Mouse (Mus musculus) heart, embryonic 14.5 days (tissue): ENCODE measurements around the gene Ttyh2. TPM values are rescaled to one million over a fixed set of nuclear protein-coding genes. Genes with fewer than 3 reads are reported as not detected.

Experiments
- ATAC-seq: fragments of 200-750 bp; cut with Nextera tagmentation; 2 replicates; pipeline ENCODE4 v1.8.0; 2017; ENCODE audit warnings: low read depth, moderate TSS enrichment; ENCODE audit not compliant: insufficient number of reproducible peaks, insufficient read depth, low FRiP score
- H3K27ac ChIP-seq, 2 experiments: fragments of 200-500 bp in 1 of 2; fragments of 300-500 bp in 1 of 2; sonication (generic) in 1 of 2; replicated peaks in 1 of 2; 2 replicates each; pipeline ENCODE4 v1.5.1; 2012 to 2014; ENCODE audit warnings: low read depth in 2 of 2, low read length in 2 of 2, control low read depth in 1 of 2, mild to moderate bottlenecking in 1 of 2, mixed read lengths in 1 of 2; ENCODE audit not compliant: control insufficient read depth in 1 of 2, insufficient read depth in 1 of 2
- H3K27me3 ChIP-seq: fragments of 300-500 bp; sonication (generic); 2 replicates; pipeline ENCODE4 v1.6.1; 2014; ENCODE audit warnings: mild to moderate bottlenecking, low read length, control low read depth; ENCODE audit not compliant: control insufficient read depth, insufficient read depth
- H3K36me3 ChIP-seq: fragments of 300-500 bp; sonication (generic); 2 replicates; pipeline ENCODE4 v1.6.1; 2014; ENCODE audit warnings: mild to moderate bottlenecking, control low read depth, low read length, mixed read lengths; ENCODE audit not compliant: control insufficient read depth, insufficient read depth
- H3K4me1 ChIP-seq, 2 experiments: fragments of 200-500 bp in 1 of 2; fragments of 300-500 bp in 1 of 2; sonication (generic) in 1 of 2; 2 replicates each; pipeline ENCODE4 v1.6.1; 2012 to 2014; ENCODE audit warnings: low read length in 2 of 2, control low read depth in 1 of 2, mixed read lengths in 1 of 2; ENCODE audit not compliant: control insufficient read depth in 2 of 2, insufficient read depth in 2 of 2
- H3K4me2 ChIP-seq: fragments of 300-500 bp; sonication (generic); 2 replicates; pipeline ENCODE4 v1.6.1; 2014; ENCODE audit warnings: mild to moderate bottlenecking, low read length
- H3K4me3 ChIP-seq, 2 experiments: fragments of 200-500 bp in 1 of 2; fragments of 300-500 bp in 1 of 2; sonication (generic) in 1 of 2; 2 replicates each; pipeline ENCODE4 v1.5.1; 2012 to 2014; ENCODE audit warnings: low read length in 2 of 2, mild to moderate bottlenecking in 2 of 2, control low read depth in 1 of 2, low read depth in 1 of 2, moderate library complexity in 1 of 2; ENCODE audit not compliant: control insufficient read depth in 1 of 2, insufficient read depth in 1 of 2
- H3K9ac ChIP-seq: fragments of 300-500 bp; sonication (generic); 2 replicates; pipeline ENCODE4 v1.6.1; 2014; ENCODE audit warnings: mild to moderate bottlenecking, low read length
- H3K9me3 ChIP-seq: fragments of 300-500 bp; sonication (generic); 2 replicates; pipeline ENCODE4 v1.6.1; 2016; ENCODE audit warnings: low read length, control low read depth; ENCODE audit not compliant: control insufficient read depth
- WGBS: fragments of 180-500 bp; shearing (Covaris S2); extraction: QIAGEN DNeasy Blood & Tissue Kit; methylation state at CpG from one replicate; pipeline ENCODE4 v1.1.7; 2014; 5-methylcytosine and 5-hydroxymethylcytosine counted together
- polyA plus RNA-seq: library from polyadenylated mRNA; unstranded; fragments of >200 nt; fragmentation: Nextera tagmentation; extraction: Ambion mirVana; gene quantifications from 2 replicates; pipeline ENCODE4 v1.2.1, GENCODE M21; 2014

Gene Ttyh2
- polyA plus RNA-seq, 1 experiment from 2014 or later, result 7.9 TPM

DNA sequence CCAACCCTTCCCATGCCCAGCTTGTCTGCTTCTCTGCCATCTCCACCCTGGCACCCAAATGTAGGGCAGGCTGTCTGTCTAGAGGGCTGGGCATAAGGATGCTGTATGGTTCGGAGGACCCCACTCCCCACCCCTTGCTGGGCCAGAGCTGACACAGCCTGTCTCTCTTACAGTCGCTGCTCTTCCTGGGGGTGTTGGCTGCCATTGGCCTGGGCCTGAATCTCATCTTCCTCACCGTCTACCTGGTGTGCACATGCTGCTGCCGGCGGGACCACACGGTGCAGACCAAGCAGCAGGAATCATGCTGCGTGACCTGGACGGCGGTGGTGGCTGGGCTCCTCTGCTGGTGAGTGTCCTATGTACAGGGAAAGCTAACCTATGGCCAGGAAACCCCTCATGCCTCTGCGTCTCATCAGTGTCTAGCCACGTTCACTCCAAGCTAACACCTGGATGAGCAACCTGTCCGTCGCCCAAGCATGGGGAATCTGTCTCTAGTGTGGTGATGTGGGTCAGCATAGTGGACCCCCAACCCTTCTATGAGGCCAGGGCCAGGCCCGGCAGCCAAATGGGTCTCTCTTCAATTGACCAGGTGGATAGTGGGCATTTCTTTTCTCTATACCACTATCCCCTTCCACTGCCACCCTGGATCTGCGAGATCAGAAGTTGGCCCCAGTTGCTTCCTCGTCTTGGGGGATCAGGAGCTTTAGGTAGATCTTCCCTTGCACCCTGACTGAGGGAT lies 11.2 kb downstream of the Ttyh2 start:
- WGBS, result 89% methylated on average over 16 of the region's 16 CpGs
- H3K9ac ChIP-seq, result no peak overlapping the region
- H3K4me1 ChIP-seq, result peaks cover 11 to 14% of the 10 kb centered on the region in 2 experiments
- no peak overlapping the region for H3K27ac ChIP-seq
- no peaks in the 10 kb centered on the region for H3K9me3 ChIP-seq
- no peak overlapping the region for H3K4me2 ChIP-seq
- no peaks in the 10 kb centered on the region for H3K27me3 ChIP-seq
- H3K36me3 ChIP-seq, result no peaks in the 10 kb centered on the region
- H3K4me3 ChIP-seq, result no peak overlapping the region
- no peak for ATAC-seq

DNA sequence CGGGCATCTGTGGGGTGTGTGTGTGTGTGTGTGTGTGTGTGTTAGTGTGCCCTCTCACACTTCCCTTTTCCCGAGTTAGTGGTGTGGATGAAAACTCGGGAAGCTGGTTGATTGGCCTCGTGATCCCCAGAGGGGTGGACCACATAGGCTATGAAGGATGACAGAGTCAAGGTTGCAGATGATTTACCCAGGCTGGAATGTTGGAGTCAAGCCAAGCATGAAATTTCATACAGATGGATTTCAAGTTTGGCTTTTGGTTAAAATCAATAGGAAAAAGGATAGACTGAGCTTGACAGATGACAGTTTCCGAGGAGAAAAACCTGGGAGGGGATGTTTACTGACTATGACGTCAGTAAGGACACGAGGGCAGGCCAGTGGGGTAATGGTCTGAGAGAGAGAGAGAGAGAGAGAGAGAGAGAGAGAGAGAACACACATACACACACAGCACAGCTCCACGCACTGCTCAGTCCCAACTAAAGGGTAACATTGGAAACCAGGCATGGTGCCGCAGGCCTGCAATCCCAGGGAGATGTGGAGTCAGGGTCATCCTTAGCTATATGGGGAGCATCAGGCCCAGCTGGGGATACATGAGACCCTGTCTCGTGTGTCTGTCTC lies 12.4 kb downstream of the Ttyh2 start:
- H3K36me3 ChIP-seq, result no peaks in the 10 kb centered on the region
- ATAC-seq, result no peak
- H3K4me2 ChIP-seq, result no peak overlapping the region
- H3K27ac ChIP-seq, result no peak overlapping the region
- no peak overlapping the region for H3K4me3 ChIP-seq
- H3K9ac ChIP-seq, result no peak overlapping the region
- peaks cover 11 to 14% of the 10 kb centered on the region in 2 experiments for H3K4me1 ChIP-seq
- H3K27me3 ChIP-seq, result no peaks in the 10 kb centered on the region
- H3K9me3 ChIP-seq, result no peaks in the 10 kb centered on the region
- WGBS, result 55% methylated on average over 10 of the region's 10 CpGs

DNA sequence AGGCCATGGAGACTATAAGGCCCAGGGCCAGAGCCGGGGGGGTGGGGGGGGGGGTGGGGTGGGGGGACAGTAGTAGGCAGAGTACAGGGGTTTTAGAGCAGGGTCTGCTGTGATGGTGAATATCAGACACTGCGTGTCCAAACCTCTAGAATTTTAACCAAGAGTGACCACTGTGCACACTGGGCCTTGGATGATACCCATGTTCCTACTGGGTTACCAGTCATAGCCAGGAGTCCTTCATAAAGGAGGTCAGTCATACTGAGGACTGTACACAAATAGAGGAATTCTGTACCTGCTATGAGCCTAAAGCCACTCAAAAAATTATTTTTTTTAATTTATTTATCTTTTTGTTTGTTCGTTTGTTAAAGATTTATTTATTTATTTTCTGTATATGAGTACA lies 13.5 kb downstream of the Ttyh2 start:
- no peaks in the 10 kb centered on the region for H3K9me3 ChIP-seq
- H3K27ac ChIP-seq, result no peak overlapping the region
- no peak overlapping the region for H3K4me2 ChIP-seq
- WGBS, result 80% methylated on average over 3 of the region's 3 CpGs
- H3K4me1 ChIP-seq, result peaks cover 11 to 14% of the 10 kb centered on the region in 2 experiments
- no peaks in the 10 kb centered on the region for H3K36me3 ChIP-seq
- no peak overlapping the region for H3K9ac ChIP-seq
- no peaks in the 10 kb centered on the region for H3K27me3 ChIP-seq
- no peak overlapping the region for H3K4me3 ChIP-seq
- no peak for ATAC-seq

DNA sequence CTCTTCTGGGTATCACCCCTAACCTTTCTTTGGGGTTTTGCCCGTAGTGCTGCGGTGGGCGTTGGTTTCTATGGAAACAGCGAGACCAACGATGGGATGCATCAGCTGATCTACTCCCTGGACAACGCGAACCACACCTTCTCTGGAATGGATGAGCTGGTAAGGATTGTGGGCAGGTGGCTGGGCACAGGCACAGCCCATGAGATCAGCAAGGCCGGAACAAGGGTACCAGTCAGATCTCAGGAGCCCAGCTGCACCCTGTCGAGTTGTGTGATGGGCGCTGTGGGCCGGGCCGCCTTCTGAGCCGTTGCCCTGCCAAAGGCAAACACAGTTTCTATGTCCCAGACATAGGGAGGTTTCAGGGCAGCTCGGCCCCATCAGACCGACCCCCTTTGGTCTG lies 15.0 kb downstream of the Ttyh2 start:
- H3K4me3 ChIP-seq, result no peak overlapping the region
- H3K4me1 ChIP-seq, result peaks cover 0 to 3% of the 10 kb centered on the region in 2 experiments; a peak in 2 of 4 replicates
- no peak overlapping the region for H3K27ac ChIP-seq
- no peak overlapping the region for H3K9ac ChIP-seq
- H3K4me2 ChIP-seq, result no peak overlapping the region
- no peak for ATAC-seq
- H3K9me3 ChIP-seq, result no peaks in the 10 kb centered on the region
- no peaks in the 10 kb centered on the region for H3K27me3 ChIP-seq
- WGBS, result 91% methylated on average over 15 of the region's 15 CpGs
- H3K36me3 ChIP-seq, result no peaks in the 10 kb centered on the region

GRCm38 (mm10) chr11:114691454-114692182 lies 16.4 kb downstream of the Ttyh2 start:
- Histone ChIP-seq H3K4me3 (no peak overlapping the region), H3K4me1 (no peaks in the 10 kb centered on the region), H3K4me2 (no peak overlapping the region), H3K9me3 (no peaks in the 10 kb centered on the region), H3K9ac (no peak overlapping the region), H3K36me3 (no peaks in the 10 kb centered on the region), H3K27me3 (no peaks in the 10 kb centered on the region), H3K27ac (no peak overlapping the region)
- ATAC-seq, result no peak
- WGBS, result 38% methylated on average over 6 of the region's 6 CpGs

DNA sequence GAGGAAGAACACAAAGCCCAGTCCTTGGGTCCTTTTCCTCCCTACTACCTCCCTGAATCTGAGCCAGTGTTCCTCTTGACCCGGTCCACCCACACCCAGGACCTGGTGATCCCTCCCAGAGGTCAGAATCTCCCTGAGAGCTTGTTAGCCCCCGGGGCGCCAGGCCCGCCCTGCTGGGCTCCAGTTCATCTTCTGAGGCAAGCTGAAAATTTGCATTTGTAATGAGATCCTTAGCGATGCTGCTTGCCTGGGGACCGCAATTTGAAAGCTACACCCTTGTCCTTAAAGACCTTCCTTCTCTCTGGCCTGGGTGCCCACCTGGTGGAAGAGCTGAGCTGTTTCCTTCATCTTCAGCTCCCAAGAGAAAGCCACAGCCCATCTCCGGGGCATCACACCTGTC lies 17.4 kb downstream of the Ttyh2 start:
- no peak for ATAC-seq
- WGBS, result 58% methylated on average over 7 of the region's 7 CpGs
- H3K4me2 ChIP-seq, result no peak overlapping the region

DNA sequence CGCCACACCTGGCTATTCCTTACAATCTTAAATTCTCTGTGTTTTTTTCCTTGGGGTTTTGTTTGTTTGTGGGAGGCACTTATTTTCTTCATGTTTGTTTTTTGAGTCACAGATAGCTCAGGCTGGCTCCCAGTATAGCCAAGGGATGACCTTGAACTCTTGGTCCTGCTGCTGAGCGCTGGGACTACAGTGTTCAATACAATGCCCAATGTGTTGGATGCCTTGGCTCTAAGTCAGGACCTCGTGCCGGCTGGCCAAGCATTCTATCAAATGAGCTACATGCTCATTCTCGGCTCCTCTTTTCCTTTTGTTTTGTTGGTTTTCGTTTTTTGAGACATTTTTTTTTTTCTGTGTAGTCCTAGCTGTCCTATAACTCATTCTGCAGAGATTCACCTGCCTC lies 18.2 kb downstream of the Ttyh2 start:
- H3K4me2 ChIP-seq, result no peak overlapping the region
- H3K36me3 ChIP-seq, result no peaks in the 10 kb centered on the region
- H3K9ac ChIP-seq, result no peak overlapping the region
- ATAC-seq, result no peak
- H3K9me3 ChIP-seq, result no peaks in the 10 kb centered on the region
- H3K27ac ChIP-seq, result no peak overlapping the region
- no peaks in the 10 kb centered on the region for H3K4me1 ChIP-seq
- no peak overlapping the region for H3K4me3 ChIP-seq
- no peaks in the 10 kb centered on the region for H3K27me3 ChIP-seq
- 78% methylated on average over 6 of the region's 6 CpGs for WGBS

More for the DNA sequence above, 17.4 kb downstream of the Ttyh2 start:
- no peaks in the 10 kb centered on the region for H3K9me3 ChIP-seq
- H3K27me3 ChIP-seq, result no peaks in the 10 kb centered on the region
- no peaks in the 10 kb centered on the region for H3K4me1 ChIP-seq
- H3K27ac ChIP-seq, result no peak overlapping the region
- no peak overlapping the region for H3K9ac ChIP-seq
- no peaks in the 10 kb centered on the region for H3K36me3 ChIP-seq
- H3K4me3 ChIP-seq, result no peak overlapping the region
